Mouse (Mus musculus): ENCODE results near the gene Amz1.

The Amz1 gene

DNA sequence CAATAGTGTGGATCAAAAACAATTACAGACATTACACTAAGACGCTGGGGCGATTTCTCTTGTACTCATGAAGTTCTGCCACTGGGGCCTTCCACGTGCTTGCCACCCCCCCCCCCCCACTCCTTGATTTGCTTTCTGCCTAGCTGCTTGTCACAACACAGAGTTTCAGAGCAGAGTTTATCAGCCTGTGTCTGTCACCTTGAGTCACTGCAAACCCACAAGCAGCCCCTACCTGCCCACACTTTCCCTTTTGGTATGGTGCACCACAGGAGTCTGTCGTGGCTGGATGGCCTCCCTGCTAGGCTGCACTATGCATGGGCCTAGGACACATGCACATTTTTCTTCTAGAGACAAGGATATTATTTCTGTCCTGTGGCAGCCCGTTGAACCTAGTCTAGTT is 74.8 kb downstream of the Amz1 start:
- DNase-seq (ENCODE audit: extremely low spot score, low read depth, low spot score) = no peak

DNA sequence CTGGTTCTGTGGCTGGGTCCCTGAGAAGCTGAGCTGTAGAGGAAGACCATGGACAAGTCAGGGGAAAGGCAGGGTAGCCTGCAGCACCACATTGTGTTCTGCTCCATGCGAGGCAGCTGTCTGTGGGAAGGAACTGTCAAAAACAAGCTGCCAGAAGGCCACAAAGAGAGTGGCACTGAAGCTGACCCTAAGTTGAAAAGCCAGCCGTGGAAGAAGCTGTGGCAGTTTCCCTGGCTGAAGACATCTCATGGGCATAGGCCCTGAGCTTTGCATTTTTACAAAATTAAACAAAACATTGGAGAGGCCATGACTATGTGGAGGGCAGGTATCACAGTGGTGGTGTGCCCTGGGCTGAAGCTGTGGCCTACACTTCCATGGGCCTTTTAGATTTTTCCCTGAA is 75.3 kb downstream of the Amz1 start:
- DNase-seq (ENCODE audit: extremely low spot score, low read depth, low spot score) = no peak

DNA sequence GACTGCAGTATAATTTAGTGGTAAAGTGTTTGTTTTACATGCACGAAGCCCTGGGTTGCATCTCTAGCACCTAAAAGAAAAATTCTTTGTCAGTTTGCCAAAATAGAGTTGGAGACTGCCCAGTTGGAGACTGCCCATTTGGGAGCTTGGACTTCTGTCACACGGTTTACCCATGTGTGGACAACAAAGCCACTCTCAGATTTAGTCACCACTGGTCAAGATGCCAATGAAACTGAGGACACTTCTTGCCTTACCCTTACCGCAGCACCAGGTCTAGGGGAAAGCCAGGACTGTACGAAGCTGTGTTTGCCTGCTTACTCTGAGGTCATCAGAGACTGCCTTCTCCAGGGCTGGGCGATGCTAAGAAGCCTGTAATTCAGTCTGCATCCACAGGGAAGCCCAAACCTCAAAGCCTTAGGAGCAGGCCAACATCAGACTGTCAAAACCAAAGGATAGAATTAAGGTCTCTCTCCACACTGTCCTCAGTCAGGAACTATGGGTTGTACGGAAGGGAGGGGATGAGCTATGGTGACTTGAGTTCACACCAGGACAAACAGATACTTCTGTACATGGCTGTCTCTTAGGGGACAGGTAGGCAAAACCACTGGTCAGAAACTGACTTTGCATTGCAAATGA is 76.5 kb downstream of the Amz1 start:
- DNase-seq (ENCODE audit: extremely low spot score, low read depth, low spot score) = no peak

DNA sequence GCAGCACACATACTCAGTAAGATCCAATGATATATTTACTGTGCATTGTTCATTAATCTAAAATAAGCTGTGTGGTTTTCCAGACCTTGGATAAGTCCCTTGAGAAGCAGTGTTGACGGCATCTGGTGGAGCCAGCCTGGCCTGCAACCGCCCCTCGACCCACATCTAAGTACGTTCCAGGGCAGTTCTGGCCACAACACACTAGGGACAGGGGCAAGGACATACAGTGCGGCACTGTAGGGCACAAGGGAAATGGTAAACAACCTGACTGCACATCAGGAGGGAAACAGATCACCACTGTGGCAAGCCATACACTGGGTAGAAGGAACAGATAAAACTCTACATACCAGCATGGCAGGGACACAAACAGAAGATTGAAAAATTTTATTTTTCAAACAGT is 77.9 kb downstream of the Amz1 start:
- DNase-seq (ENCODE audit: extremely low spot score, low read depth, low spot score) = no peak

DNA sequence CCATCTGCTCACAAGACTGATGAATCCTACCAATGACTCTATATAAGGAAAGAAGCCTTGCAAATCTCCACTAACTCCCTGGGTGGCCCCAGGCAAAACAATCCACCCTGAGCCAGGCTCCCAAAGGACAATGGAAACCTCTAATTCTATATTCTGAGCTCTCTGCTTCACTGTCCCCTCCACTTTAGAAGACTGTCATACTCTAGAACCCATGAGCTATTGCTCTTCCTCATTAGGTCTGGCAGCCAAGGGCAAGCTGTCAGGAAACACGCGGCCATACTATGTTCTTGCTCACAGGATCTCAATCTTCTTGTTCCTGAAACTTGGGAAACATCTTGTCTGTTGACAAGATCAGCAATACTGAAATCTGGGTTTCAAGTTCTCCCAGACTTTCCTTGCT is 82.3 kb downstream of the Amz1 start:
- no peak for DNase-seq (ENCODE audit: extremely low spot score, low read depth, low spot score)

DNA sequence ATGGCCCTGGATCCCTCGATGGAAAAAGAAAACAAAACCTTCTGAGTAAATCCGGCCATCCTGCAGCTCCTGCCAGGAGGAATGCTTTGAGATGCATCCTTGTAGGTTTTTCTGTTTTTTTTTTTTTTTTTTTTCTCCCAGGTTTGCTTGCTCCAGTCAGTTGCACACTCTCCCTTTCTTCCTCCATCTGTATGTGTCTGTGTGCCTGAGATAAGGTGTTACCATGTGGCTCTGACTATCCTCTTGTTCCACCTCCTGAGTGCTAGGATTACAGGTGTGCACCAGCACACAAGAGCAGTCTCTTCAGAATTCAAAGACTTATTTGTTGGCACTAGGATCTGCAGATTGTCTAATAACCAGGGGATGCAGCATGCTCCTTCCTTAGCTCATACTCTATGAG is 83.0 kb downstream of the Amz1 start:
- DNase-seq (ENCODE audit: extremely low spot score, low read depth, low spot score) = no peak

Measured in hindlimb bud, embryonic 11.5 days (tissue).